Mouse (Mus musculus) thymus, postnatal 14 days (tissue): ENCODE results near the gene Rufy1.

ENCODE experiments used
- DNase-seq: peaks from one replicate; pipeline ENCODE4 v3.0.0; 2021

Rufy1 gene

DNA sequence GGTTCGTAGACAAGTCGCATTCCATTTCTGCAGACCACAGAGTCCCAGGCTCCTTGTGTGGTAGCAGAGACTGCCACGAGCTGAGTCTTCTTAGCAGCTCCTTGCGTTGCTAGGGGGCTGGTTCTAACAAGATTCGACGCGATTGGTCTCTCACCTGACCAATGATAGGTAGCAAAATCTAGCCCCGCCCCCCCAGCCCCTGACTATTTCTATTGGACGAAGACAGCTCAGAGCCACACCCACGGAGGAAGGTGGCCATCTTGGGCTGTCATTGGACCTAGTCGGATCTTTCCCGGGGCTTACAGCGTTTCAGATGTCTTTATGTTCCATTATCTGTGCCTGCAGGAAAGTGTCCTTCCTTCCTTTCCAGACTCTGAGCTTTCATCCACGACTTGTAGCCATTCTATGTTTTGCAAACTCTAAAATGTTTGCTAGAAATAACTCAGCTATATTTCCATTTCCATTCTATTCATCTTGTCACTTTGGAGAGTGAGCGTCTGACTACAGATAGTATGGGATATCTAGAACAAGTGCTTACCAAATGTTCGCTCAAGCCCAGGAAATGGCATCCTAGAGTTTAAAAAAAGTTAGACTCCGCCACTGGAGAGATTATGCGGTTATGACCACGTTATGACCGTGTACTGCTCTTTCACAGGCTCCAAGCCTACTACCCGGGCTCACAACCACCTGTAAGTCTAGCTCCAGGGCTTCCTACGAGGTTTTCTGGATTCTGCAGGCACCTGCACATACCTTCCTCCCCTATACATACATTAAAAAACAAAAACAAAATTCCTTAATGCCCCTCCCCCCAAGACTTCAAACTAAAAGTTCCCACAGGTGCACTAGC, 8.8 kb downstream of the Rufy1 start:
- DNase-seq = peak; percentile 50

DNA sequence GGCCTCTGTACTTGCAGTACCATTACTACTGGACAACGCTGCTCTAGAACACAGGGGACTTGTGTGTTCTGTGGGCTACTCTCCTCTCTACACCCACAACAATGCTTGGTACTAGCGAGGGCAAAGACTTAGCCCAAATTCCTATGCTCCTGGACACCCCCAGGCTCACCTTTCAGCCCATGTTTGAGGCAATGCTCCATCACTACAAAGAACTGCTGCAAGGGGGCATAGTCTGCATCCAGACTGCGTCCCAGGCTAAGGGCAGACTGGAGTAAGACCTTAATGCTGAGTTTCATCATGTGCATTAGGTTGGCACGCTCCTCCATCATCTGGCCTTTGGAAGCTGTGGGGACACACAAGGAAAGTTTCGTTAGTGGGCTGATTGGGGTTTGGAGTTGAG, 9.5 kb downstream of the Rufy1 start:
- DNase-seq = no peak

DNA sequence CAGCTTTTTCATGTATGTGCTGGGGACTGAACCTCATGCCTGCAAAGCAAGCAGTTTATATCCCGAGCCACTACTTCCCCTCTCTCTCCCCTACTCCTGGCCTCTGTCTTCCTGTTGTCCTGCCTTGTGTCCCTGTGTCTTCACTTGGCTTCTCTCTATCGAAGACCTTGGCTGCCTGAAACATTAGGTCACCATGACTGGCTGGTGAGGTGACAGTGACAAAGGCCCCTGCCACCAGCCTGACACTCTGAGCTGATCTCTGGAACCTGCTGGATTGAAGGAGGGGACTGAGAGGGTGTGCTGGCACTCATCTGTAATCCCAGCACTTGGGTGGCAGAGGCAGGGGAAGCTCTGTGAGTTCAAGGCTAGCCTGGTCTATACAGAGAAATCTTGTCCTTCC, 13.1 kb downstream of the Rufy1 start:
- DNase-seq = no peak

DNA sequence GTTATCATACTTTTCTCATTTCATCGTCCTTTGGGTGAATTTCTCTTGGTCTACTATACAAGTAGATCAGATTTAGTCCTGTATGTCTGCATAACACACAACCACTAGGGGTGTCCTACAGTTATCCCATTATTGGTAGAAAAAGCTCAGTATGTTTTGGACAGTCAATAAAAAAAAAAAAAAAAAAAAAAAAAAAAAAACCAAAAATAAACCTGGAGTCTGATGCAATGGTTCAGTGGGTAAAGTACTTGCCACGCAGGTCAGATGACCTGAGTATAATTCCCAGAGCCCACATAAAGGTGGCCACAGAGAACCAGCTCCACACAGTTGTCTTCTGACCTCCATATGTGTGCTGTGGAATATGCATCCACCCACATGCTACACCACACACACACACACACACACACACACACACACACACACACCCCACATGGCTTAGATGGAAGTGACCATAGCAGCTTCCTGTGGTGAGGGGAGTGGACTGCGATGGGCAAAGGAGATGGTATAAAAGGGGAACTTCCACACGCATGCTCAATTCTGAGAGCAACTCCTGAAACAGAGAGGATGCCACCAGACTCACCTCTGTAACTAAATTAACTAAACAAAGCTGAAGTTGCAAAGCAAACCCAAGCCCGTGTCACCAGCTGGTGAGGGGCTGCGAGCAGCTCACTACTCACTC, 15.2 kb downstream of the Rufy1 start:
- no peak for DNase-seq

DNA sequence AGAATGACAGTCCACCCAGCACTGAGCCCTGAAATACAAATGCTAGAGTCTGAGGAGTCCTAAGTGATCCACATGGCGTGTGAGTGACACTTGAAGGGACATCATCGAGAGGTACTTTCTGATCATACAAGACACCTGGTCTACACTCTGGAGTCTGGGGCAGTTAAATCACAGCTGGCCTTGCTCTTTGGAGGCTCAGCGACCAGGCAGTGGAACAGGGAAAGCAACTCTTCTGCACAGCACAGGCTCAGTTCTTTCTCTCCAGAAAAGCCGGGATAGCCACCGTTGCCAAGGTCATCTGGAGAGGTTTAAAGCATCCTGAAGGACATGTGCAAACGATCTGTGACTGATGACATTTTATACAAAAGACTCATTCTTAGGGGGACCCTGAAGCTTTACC, 23.7 kb downstream of the Rufy1 start:
- DNase-seq = no peak

DNA sequence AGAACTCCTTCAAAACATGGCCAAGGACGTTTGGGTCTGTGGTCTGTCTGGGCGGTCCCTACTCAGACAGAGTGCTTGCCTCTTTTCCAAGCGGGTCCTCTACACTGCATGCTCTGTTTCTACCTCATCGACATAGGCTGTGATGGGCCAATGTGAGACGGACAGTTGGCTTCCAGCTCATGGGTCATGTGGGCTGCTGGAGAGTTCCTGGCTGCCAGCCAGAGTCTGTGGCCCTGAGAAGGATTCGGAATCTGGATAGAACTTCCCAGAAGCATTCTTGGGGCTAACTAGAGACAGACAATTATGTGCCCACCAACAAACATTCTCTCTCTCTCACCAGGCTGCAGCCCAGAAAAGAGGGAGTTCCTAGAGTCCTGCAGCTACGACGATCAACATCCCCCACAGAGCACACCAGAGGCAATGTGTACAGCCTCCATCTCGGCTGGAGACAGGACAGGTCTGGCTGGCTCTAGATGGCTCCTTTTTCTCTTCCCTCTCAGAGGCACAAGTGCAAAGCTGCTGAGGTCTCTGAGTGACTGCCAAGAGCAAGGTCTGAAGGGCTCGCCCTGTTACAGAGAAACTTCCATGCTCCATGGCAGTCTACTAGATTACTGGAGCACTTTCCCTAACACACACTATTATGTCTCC, 27.4 kb downstream of the Rufy1 start:
- no peak for DNase-seq

DNA sequence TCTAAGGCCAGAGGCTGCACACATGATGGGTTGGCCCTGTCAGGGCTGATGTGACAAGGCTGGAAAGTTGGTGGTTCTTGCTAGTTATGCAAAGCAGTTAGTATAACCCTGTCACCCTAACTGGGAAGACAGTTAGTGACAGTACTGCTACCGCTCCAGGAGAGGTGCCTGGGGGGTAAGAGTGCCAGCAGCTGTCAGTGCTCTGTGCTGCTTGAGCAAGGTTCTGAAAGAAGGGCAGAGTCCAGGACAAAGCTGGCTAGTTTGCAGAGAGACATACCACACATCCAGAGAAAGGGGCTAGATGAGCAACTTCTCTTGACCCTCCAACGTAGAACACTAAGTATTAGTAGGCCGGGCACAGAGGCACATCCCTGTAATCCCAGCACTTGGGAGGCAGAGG, 28.4 kb downstream of the Rufy1 start:
- no peak for DNase-seq

DNA sequence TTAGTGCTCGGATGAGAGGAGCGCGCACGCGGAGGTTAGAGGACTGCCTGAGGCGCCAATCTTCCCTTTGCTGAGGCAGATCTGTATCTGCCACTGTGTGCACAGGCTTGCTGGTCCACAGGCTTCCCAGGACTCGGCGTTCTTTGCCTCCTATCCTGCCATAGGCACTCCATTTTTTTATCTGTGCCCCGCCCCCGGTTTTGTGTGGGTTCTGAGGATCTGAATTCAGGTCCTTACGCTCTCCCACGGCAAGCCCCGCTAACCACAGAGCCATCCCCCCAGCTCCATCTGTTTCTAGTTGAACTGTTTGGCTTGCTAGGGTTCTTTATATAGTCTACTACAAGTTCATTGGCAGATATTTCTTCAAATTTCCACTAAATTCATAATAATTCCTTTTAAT, 32.1 kb downstream of the Rufy1 start:
- DNase-seq = no peak

DNA sequence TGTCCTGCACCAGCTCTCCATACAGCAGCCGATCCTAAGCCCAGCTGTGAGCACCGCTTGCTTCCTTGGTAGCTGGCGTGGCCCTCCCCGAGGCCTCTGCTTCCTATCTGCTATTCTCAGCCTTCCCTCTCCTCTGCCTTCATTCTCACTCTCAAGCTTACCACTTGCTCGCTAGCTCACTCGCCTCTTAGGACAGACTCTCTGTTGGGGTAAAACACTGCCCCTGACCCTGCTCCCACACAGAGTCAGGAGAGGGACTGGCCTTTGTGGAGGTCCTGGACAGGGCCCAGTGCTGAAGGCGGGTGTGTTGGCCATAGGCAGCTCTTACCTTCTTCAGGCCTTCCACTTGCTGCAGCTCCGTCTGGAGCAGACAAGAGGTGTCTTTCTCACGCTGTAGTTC, 33.6 kb downstream of the Rufy1 start:
- no peak for DNase-seq

DNA sequence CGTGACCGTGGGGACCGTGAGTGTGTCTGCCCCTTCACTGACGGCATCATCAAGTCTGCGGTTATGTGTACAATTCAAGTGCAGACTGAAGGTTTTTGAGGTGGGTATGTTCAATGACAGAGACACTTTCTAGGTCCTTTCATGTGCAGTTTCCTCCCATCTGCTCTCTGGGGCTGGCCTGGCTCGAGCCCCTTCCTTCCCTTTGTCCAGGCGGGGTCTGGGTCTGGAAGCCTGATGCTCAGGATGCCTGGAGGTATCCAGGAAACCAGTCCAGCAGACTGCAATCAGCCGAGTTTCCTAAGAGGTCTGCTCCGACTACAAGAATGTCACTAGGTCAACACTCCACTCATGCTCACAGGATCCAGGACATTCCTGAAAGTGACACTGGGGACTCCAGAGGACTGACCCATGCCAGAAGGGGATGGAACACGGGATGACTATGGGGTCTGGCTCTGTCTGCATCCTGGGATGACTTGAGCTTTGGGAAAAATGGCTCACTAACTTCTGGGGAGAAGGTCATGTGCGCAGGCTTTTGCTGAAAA, 34.1 kb downstream of the Rufy1 start:
- no peak for DNase-seq

DNA sequence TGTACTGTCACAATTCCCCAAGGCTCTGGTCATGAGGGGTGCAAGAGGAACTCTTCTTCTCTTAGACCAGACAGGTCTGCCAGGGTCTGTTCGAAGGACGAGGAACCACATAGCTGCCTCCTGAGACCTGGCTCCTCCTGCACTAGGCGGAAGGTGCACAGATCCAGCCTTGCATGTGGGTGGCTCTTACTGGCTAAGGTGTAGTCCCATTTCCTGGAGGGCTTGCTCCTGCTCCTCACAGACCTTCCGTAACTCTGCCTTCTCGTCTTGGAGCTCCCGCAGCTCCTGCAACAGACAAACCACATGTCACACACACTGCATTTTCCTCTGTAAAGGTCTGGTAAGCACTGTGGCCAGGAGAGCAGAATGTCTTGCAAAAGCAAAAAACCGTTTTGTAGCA, 36.2 kb downstream of the Rufy1 start:
- no peak for DNase-seq

DNA sequence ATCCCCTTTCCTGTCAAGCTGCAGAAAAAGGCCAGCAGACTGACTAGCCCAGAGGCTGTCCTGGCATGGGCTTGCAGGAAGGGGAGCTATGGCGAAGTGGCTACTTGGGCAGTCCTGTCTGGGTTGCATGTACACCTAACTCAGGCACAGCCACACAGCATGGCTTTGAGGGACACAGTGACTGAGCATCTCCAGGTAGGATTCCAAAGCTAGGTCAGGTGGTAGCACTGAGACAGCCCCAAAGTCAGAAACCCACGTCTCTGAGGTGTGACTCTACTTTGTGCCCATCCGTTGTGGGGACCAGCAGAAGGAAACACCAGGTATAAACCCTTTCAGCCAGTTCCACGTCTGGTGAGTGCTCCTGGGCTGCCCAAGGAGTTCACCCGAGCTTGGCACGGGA, 37.6 kb downstream of the Rufy1 start:
- DNase-seq = no peak

DNA sequence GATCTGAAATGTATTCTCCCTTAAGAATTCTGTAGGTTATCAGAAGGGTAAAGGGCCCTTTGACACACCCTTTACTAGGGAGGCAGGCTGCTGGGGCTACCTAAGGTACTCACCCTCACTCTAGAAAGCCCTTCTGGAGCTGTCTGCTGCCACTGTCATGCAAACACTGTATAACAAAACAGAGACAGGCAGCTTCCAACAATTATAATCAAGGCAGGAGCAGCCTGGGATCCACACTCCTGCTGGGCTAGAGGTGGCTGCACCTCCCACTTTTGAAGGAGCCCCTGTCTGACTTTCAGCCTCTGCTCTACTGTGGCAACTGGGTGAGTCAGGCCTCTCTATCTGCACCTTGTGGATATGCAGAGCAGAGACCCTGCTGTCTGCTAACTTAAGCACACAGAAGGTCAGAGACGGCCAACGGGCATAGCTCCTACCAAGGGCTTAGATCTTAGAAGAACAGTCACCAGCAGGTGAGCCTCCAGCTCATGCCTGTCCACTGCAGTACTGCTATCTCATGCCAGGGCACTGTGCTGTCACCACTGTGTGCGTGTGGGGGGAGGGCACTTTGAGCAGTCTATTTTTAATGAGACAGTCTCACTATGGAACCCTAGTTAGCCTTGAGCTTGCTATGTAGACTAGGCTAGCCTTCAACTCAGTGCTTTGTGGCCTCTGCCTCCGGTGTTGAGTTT, 39.5 kb downstream of the Rufy1 start:
- no peak for DNase-seq

DNA sequence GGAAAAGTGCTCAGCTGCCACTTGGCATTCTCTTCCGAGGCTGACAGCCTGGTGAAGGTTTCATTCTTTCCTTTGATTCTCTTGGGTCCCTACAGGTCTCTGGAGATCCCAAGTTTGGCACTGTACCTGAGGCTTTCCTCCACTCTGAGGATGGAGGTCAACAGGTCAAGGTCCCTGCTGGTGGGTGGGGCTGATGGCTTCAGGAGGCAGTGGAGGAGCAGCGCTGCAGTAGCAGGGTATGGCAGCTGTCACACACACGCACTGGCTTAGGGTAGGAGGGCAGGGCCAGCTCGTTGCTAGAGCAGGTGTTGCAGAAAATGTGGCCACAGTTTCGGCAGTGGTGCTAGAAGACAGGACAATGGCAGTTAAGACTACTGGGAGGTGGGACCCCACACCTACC, 41.3 kb downstream of the Rufy1 start:
- DNase-seq = no peak

DNA sequence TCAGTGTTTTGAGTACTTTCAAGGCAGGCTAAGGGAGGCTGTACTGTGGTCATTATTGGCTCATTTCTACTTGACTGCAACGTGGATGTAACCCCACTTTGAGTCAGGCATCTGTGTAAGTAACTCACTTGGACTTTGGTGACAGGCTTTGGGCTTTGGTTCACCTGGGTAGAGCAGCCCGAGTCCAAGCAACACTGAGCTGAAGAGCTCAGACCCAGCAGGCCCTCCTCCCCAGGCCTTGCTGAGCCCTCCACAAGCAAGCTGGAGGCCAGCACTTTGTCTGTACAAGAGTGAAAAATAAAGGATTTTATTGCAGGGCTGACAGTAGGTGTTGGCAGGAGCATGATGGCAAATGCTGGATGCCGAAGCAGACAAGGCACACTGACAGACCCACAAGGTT, 41.9 kb downstream of the Rufy1 start:
- no peak for DNase-seq

DNA sequence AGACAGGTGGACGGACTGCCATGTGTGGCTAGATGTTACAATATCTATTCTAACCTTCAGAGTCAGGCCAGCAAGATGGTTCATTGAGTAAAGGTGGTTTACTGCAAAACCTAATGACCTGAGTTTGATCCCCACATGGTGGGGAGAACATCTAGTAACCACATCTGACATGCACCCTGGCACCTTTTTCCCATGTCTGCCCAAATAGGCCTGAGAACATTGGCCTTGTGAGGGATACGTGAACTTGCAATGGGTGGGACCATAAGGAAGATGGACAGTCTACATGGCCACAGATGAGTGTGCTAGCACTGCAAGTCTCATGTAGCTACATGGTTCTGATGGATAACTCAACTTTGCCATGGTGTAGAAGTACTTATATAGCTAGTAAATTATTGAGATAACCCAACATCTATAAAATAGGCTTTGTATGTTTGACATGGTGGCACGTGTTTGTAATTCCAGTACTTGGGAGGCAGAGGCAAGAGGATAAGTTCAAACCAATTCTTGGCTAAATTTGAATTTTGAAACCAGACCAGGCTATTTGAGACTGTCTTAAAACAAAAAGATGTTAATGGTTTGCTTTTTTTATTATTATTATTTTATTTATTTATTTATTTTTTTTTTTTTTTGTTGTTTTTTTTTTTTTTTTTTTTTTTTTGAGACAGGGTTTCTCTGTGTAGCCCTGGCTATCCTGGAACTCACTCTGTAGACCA, 42.6 kb downstream of the Rufy1 start:
- DNase-seq = no peak

DNA sequence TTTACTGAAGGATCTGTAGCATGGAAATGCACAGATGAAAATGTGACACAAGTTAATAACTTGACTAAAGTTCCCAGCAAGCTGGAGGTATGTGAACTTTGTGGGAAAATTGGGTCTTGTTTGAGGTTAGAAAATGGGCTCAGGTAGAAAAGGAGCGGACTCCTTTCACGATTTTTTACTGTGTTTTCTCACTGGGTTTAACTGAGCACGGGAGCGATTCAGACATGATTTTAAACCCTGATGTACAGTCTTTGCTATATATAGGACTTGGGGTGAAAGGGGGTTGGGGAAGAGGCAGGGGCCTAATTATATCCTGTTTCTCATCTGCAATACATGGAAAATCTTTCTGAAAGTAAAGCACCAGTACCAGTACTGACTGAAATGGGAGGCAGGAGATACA, 43.2 kb downstream of the Rufy1 start:
- DNase-seq = no peak

DNA sequence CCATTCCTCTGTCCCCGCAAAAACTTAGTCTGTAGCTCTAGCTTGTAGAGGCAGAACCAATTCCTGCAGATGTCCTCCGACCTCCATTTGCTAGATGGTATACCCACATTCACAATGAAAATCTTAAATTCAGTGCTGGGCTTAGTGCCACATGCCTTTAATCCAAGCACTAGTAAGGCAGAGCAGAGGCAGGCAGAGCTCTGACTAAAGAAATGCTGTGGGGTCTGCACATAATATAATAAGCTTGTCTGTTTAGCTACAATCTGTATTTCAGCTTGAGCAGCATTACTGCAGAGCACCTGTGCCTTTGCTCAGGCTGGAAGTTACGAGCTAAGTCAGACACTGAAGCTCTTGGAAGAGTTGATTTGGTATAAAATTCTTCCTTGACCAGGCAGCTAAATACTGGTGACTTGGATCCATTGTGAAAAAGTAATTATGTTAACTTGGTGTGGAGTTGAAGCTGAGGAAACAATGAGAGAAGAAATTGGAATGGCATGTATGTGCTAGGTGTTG, 43.7 kb downstream of the Rufy1 start:
- no peak for DNase-seq

DNA sequence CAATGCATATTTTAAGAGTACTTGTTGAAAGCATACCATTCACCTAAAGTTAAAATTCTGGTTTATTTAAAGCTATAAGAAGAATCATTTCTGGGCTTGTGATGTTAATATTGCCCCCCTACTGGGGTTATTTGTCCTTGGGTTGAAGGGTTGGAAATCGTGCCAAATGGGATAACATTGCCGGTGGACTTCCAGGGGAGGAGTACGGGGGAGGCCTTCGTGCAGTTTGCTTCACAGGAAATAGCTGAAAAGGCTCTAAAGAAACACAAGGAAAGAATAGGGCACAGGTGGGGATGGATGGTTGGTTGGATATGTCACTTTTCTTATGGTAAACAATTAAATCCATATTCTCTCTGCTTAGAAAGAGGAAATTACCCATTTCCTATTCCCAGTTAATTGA, 49.6 kb downstream of the Rufy1 start:
- no peak for DNase-seq

DNA sequence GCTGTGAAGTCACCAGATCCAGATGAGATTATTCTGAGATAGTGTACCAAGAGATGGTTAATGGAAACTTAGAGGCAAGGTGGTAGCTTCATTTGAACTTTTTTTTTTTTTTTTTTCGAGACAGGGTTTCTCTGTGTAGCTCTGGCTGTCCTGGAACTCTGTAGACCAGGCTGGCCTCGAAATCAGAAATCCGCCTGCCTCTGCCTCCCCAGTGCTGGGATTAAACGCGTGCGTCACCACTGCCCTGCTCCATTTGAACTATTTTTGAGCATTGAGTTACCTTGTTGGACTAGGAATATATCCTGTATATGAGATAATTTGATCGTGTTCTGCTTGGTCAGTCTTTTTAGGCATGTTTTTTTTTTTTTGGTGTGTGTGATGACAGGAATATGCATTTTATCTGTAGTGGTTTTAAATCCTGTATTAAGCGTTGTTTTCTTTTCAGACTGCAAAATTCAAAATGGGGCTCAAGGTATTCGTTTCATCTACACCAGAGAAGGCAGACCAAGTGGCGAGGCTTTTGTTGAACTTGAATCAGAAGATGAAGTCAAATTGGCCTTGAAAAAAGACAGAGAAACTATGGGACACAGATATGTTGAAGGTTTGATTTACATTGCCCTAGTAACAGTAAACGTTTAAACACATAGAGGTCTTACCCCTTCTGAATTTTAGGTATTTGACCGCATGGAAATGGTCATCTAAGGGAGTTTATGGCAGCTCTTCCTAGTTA, 51.7 kb downstream of the Rufy1 start:
- DNase-seq = no peak

DNA sequence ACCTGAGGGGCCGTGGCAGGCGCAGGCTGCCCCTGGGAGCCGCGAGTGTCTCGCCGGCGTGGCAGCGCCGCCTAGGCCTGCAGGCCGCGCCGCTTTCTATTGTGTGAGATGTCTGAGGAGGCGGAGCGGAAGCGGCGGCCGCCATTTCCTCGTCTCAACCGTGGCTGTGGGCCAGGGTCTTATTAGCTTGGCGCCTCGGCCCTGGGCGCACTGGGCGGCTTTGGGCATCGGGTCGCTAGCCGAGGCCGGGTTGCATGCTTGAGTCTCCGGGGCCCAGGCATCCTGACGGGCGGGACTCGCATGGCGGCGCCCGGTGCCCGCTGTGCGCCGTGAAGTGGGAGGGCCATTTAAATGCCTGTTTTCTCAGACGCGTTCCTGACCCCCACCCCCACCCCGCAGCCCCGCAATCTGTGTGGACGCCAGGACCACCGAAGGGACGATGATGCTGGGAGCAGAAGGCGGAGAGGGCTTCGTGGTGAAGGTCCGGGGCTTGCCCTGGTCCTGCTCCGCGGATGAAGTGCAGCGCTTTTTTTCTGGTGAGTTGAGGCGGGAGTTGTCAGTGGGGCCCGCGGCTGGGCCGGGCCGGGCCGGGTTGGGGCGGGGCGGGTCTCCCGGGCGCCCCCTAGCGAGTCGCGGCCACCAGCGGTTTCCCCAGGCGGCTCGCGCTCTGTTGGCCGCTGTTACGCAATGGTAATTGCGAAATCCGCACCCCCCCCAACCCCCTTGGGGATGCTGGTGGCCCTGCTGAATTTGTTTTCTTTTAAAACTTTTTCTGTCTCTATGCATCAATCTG, 52.8 kb downstream of the Rufy1 start:
- peak; percentile 85 for DNase-seq
